Mouse (Mus musculus) spleen, postnatal 10 days (tissue): ENCODE data around the gene C2cd2l.
"Not testable (repeated sequence)": the region's sequence is repeated elsewhere in the genome, so short reads cannot be mapped to it uniquely, and the experiment has no call there.

Source experiments
- DNase-seq, 2 experiments: peaks; one replicate each; pipeline ENCODE4 v3.0.0; 2021 to 2022; ENCODE audit warnings: low spot score in 2 of 2

The C2cd2l gene

GRCm38 (mm10) chr9:44336513-44336912 is 16.4 kb upstream of the C2cd2l start:
- DNase-seq = peak; percentile 43 to 46

GRCm38 (mm10) chr9:44336093-44336406 is 16.0 kb upstream of the C2cd2l start:
- DNase-seq = peak in 1 of 2 experiments; percentile 42

GRCm38 (mm10) chr9:44335331-44336092 is 15.4 kb upstream of the C2cd2l start:
- peak; percentile 73 to 80 for DNase-seq

- DNase-seq = peak; percentile 99
These were observed 14.6 kb upstream of the C2cd2l start, which contains the start of gene H2afx for GRCm38 (mm10) chr9:44334396-44335330. Gene H2afx (plus strand): TSS chr9:44334694.

- DNase-seq = no peak
These were observed 13.0 kb upstream of the C2cd2l start for GRCm38 (mm10) chr9:44332918-44333638.

GRCm38 (mm10) chr9:44330736-44331135 is 10.7 kb upstream of the C2cd2l start:
- DNase-seq = no peak

GRCm38 (mm10) chr9:44327926-44328325 is 7.8 kb upstream of the C2cd2l start:
- DNase-seq = no peak

GRCm38 (mm10) chr9:44327064-44327711 is 7.1 kb upstream of the C2cd2l start:
- DNase-seq = peak; percentile 50 to 64

GRCm38 (mm10) chr9:44326371-44327063 is 6.4 kb upstream of the C2cd2l start:
- DNase-seq = peak; percentile 64 to 78

GRCm38 (mm10) chr9:44325768-44326370 is 5.8 kb upstream of the C2cd2l start, which contains the start of gene Dpagt1:
Gene Dpagt1 (plus strand): TSS chr9:44326019.
- no peak for DNase-seq

- not testable (repeated sequence) for DNase-seq
These were observed 5.1 kb upstream of the C2cd2l start for GRCm38 (mm10) chr9:44325032-44325767.

GRCm38 (mm10) chr9:44324147-44324546 is 4.1 kb upstream of the C2cd2l start:
- no peak for DNase-seq

GRCm38 (mm10) chr9:44323656-44324055 is 3.6 kb upstream of the C2cd2l start:
- DNase-seq = not testable (repeated sequence)

- no peak for DNase-seq
These were observed 681 bp upstream of the C2cd2l start for GRCm38 (mm10) chr9:44320799-44321133.

GRCm38 (mm10) chr9:44319105-44319886 is 789 bp downstream of the C2cd2l start:
- peak; percentile 62 to 73 for DNase-seq

- DNase-seq = no peak
These were observed 1.3 kb downstream of the C2cd2l start for GRCm38 (mm10) chr9:44318826-44319095.

GRCm38 (mm10) chr9:44318076-44318825 is 1.8 kb downstream of the C2cd2l start:
- no peak for DNase-seq

- no peak for DNase-seq
These were observed 2.6 kb downstream of the C2cd2l start for GRCm38 (mm10) chr9:44317452-44317851.
